Mouse (Mus musculus): ENCODE data around the gene Iars2. TPM values are rescaled to one million over a fixed set of nuclear protein-coding genes. Genes with fewer than 3 reads are reported as not detected.
A peak's percentile ranks its signal among the peaks of the same experiment; 100 is the strongest.

The Iars2 gene
- total RNA-seq, 1 experiment: 47.9 TPM

- Histone ChIP-seq H3K9me3 (ENCODE audit: control insufficient read depth, insufficient read depth, low read depth, low read length) (no peaks in the 10 kb centered on the region), H3K36me3 (ENCODE audit: control insufficient read depth, insufficient read depth, low read length, poor library complexity, severe bottlenecking) (peaks cover 11% of the 10 kb centered on the region), H3K27ac (ENCODE audit: insufficient read depth, low read depth, low read length, poor library complexity, severe bottlenecking) (no peak overlapping the region), H3K9ac (ENCODE audit: insufficient read depth, low read depth, low read length, poor library complexity, severe bottlenecking) (no peak overlapping the region), H3K4me1 (ENCODE audit: control insufficient read depth in 2 of 2, insufficient read depth in 2 of 2, low read length in 2 of 2, poor library complexity in 1 of 2) (no peaks in the 10 kb centered on the region), H3K4me3 (ENCODE audit: insufficient read depth in 1 of 2, low read depth in 1 of 2, low read length in 2 of 2, poor library complexity in 1 of 2, severe bottlenecking in 1 of 2) (no peak overlapping the region)
- no peak for DNase-seq (ENCODE audit: low read depth, low spot score)
- in situ Hi-C loops (cut with MboI; ENCODE audit: low sequenced_read_pairs in 2 of 2, unreplicated experiment in 2 of 2): no loop called here
- no peak for TF ChIP-seq CHD2 (IDR thresholded peaks at IDR 0.05; ENCODE audit: low read depth, low read length)
- no peak for TF ChIP-seq ZNF384 (IDR thresholded peaks at IDR 0.05; ENCODE audit: low read depth, low read length)
- no peak for TF ChIP-seq MAFK (IDR thresholded peaks at IDR 0.05; ENCODE audit: insufficient read depth, low read depth, low read length)
- no peak for TF ChIP-seq ZC3H11A (IDR thresholded peaks at IDR 0.05; ENCODE audit: borderline replicate concordance, low read depth, low read length)
- TF ChIP-seq HCFC1 (IDR thresholded peaks at IDR 0.05; ENCODE audit: borderline replicate concordance, insufficient read depth, low read length): no peak
These were observed 58.6 kb downstream of the Iars2 start for GRCm38 (mm10) chr1:185270403-185271097.

GRCm38 (mm10) chr1:185268675-185269074 lies 60.5 kb downstream of the Iars2 start:
- Histone ChIP-seq H3K27ac (ENCODE audit: insufficient read depth, low read depth, low read length, poor library complexity, severe bottlenecking) (no peak overlapping the region), H3K9me3 (ENCODE audit: control insufficient read depth, insufficient read depth, low read depth, low read length) (no peaks in the 10 kb centered on the region), H3K4me3 (ENCODE audit: insufficient read depth in 1 of 2, low read depth in 1 of 2, low read length in 2 of 2, poor library complexity in 1 of 2, severe bottlenecking in 1 of 2) (no peak overlapping the region), H3K9ac (ENCODE audit: insufficient read depth, low read depth, low read length, poor library complexity, severe bottlenecking) (no peak overlapping the region), H3K36me3 (ENCODE audit: control insufficient read depth, insufficient read depth, low read length, poor library complexity, severe bottlenecking) (peaks cover 16% of the 10 kb centered on the region), H3K4me1 (ENCODE audit: control insufficient read depth in 2 of 2, insufficient read depth in 2 of 2, low read length in 2 of 2, poor library complexity in 1 of 2) (no peaks in the 10 kb centered on the region)
- TF ChIP-seq ZNF384 (IDR thresholded peaks at IDR 0.05; ENCODE audit: low read depth, low read length) (no peak), ZC3H11A (IDR thresholded peaks at IDR 0.05; ENCODE audit: borderline replicate concordance, low read depth, low read length) (no peak), MAFK (IDR thresholded peaks at IDR 0.05; ENCODE audit: insufficient read depth, low read depth, low read length) (no peak), CHD2 (IDR thresholded peaks at IDR 0.05; ENCODE audit: low read depth, low read length) (no peak), HCFC1 (IDR thresholded peaks at IDR 0.05; ENCODE audit: borderline replicate concordance, insufficient read depth, low read length) (no peak)
- in situ Hi-C loops (cut with MboI; ENCODE audit: low sequenced_read_pairs in 2 of 2, unreplicated experiment in 2 of 2): no loop called here
- no peak for DNase-seq (ENCODE audit: low read depth, low spot score)

DNA sequence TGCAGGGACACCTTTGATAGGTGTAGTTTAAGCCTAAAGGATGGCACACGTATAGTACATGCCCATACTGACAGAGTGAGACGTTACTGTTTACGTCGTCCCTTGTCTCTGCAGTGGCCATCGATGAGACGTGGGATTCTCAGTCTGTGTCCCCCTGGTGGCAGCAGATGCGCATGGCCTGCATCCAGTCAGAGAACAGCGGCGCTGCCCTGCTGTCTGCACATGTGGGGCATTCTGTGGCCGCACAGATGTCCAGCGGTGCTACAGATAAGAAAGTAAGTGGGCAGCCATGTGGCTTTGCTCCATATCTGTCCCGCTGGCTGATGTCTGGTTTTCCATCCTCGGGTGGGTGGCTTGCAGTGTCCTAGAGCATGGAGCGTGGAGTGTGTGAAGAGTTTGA lies 66.6 kb downstream of the Iars2 start:
- in situ Hi-C loops (cut with MboI; ENCODE audit: low sequenced_read_pairs in 2 of 2, unreplicated experiment in 2 of 2): no loop called here
- H3K4me1 ChIP-seq (ENCODE audit: control insufficient read depth in 2 of 2, insufficient read depth in 2 of 2, low read length in 2 of 2, poor library complexity in 1 of 2): no peaks in the 10 kb centered on the region
- TF ChIP-seq CHD2 (IDR thresholded peaks at IDR 0.05; ENCODE audit: low read depth, low read length): no peak
- H3K9me3 ChIP-seq (ENCODE audit: control insufficient read depth, insufficient read depth, low read depth, low read length): no peaks in the 10 kb centered on the region
- DNase-seq (ENCODE audit: low read depth, low spot score): peak; percentile 13
- no peak overlapping the region for H3K9ac ChIP-seq (ENCODE audit: insufficient read depth, low read depth, low read length, poor library complexity, severe bottlenecking)
- peaks cover 40% of the 10 kb centered on the region for H3K36me3 ChIP-seq (ENCODE audit: control insufficient read depth, insufficient read depth, low read length, poor library complexity, severe bottlenecking)
- no peak overlapping the region for H3K27ac ChIP-seq (ENCODE audit: insufficient read depth, low read depth, low read length, poor library complexity, severe bottlenecking)
- no peak overlapping the region for H3K4me3 ChIP-seq (ENCODE audit: insufficient read depth in 1 of 2, low read depth in 1 of 2, low read length in 2 of 2, poor library complexity in 1 of 2, severe bottlenecking in 1 of 2)

DNA sequence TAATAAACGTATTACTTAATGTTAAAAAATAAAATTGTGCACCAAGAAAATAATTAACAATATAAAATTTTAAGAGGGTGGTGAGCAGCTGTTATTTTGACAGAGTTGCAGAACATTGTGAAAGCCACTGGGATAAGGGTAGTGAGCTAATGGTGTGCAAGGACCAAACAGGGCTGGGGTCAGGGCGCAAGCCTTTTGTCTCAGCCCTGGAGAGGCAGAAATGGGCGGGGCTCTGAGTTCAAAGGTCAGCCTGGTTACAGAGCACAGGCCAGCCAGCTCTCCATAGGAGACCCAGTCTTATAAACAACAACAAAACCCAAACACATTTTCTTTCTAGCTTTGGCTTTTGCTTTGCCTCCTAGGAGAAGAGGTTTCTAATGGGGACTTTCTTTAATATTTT lies 72.4 kb downstream of the Iars2 start:
- Histone ChIP-seq H3K36me3 (ENCODE audit: control insufficient read depth, insufficient read depth, low read length, poor library complexity, severe bottlenecking) (peaks cover 26% of the 10 kb centered on the region), H3K4me1 (ENCODE audit: control insufficient read depth in 2 of 2, insufficient read depth in 2 of 2, low read length in 2 of 2, poor library complexity in 1 of 2) (no peaks in the 10 kb centered on the region), H3K9me3 (ENCODE audit: control insufficient read depth, insufficient read depth, low read depth, low read length) (no peaks in the 10 kb centered on the region), H3K9ac (ENCODE audit: insufficient read depth, low read depth, low read length, poor library complexity, severe bottlenecking) (no peak overlapping the region), H3K4me3 (ENCODE audit: insufficient read depth in 1 of 2, low read depth in 1 of 2, low read length in 2 of 2, poor library complexity in 1 of 2, severe bottlenecking in 1 of 2) (no peak overlapping the region), H3K27ac (ENCODE audit: insufficient read depth, low read depth, low read length, poor library complexity, severe bottlenecking) (no peak overlapping the region)
- in situ Hi-C loops (cut with MboI; ENCODE audit: low sequenced_read_pairs in 2 of 2, unreplicated experiment in 2 of 2): no loop called here
- DNase-seq (ENCODE audit: low read depth, low spot score): no peak
- TF ChIP-seq CHD2 (IDR thresholded peaks at IDR 0.05; ENCODE audit: low read depth, low read length): no peak
- TF ChIP-seq MAFK (IDR thresholded peaks at IDR 0.05; ENCODE audit: insufficient read depth, low read depth, low read length): no peak
- TF ChIP-seq ZNF384 (IDR thresholded peaks at IDR 0.05; ENCODE audit: low read depth, low read length): no peak
- TF ChIP-seq ZC3H11A (IDR thresholded peaks at IDR 0.05; ENCODE audit: borderline replicate concordance, low read depth, low read length): no peak
- no peak for TF ChIP-seq HCFC1 (IDR thresholded peaks at IDR 0.05; ENCODE audit: borderline replicate concordance, insufficient read depth, low read length)

DNA sequence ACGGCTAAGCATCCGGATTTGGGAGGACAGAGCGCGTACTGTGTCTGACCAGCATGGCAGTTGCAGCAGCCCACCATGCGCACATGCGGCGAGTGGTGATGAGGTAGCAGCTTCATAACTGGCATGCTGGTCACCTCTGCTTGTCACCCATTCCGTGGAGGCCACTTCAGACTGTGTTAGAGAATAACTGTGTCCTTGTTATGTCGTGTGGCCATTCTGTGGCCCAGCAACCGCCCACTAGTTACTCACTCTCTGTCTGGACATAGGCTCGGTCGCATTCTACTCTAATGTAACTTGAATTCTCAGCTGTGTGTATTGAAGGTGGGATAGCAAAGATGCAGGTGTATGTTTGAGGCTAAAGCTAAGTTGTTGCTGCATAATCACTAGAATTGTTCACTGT lies 73.9 kb downstream of the Iars2 start:
- no peak for TF ChIP-seq HCFC1 (IDR thresholded peaks at IDR 0.05; ENCODE audit: borderline replicate concordance, insufficient read depth, low read length)
- TF ChIP-seq ZNF384 (IDR thresholded peaks at IDR 0.05; ENCODE audit: low read depth, low read length): no peak
- no peak for TF ChIP-seq ZC3H11A (IDR thresholded peaks at IDR 0.05; ENCODE audit: borderline replicate concordance, low read depth, low read length)
- no peak for TF ChIP-seq MAFK (IDR thresholded peaks at IDR 0.05; ENCODE audit: insufficient read depth, low read depth, low read length)
- TF ChIP-seq CHD2 (IDR thresholded peaks at IDR 0.05; ENCODE audit: low read depth, low read length): no peak
- H3K36me3 ChIP-seq (ENCODE audit: control insufficient read depth, insufficient read depth, low read length, poor library complexity, severe bottlenecking): peaks cover 24% of the 10 kb centered on the region
- in situ Hi-C loops (cut with MboI; ENCODE audit: low sequenced_read_pairs in 2 of 2, unreplicated experiment in 2 of 2): no loop called here

More for the DNA sequence above, 73.9 kb downstream of the Iars2 start:
- no peaks in the 10 kb centered on the region for H3K4me1 ChIP-seq (ENCODE audit: control insufficient read depth in 2 of 2, insufficient read depth in 2 of 2, low read length in 2 of 2, poor library complexity in 1 of 2)
- no peak for DNase-seq (ENCODE audit: low read depth, low spot score)
- H3K4me3 ChIP-seq (ENCODE audit: insufficient read depth in 1 of 2, low read depth in 1 of 2, low read length in 2 of 2, poor library complexity in 1 of 2, severe bottlenecking in 1 of 2): no peak overlapping the region
- H3K9me3 ChIP-seq (ENCODE audit: control insufficient read depth, insufficient read depth, low read depth, low read length): no peaks in the 10 kb centered on the region
- H3K9ac ChIP-seq (ENCODE audit: insufficient read depth, low read depth, low read length, poor library complexity, severe bottlenecking): no peak overlapping the region
- H3K27ac ChIP-seq (ENCODE audit: insufficient read depth, low read depth, low read length, poor library complexity, severe bottlenecking): no peak overlapping the region

Data from ES-E14 (cell line).